Mouse (Mus musculus) hindbrain, embryonic 13.5 days (tissue): Measurements from ENCODE around the gene Hist1h1d. TPM values are rescaled to one million over a fixed set of nuclear protein-coding genes. Genes with fewer than 3 reads are reported as not detected.
"Not testable (repeated sequence)": the region's sequence is repeated elsewhere in the genome, so short reads cannot be mapped to it uniquely, and the experiment has no call there.

ENCODE experiments used
- ATAC-seq: fragments of 200-750 bp; cut with Nextera tagmentation; 2 replicates; pipeline ENCODE4 v1.8.0; 2017; ENCODE audit warnings: moderate TSS enrichment; ENCODE audit not compliant: low FRiP score
- H3K27ac ChIP-seq: fragments of 300-500 bp; sonication (generic); 2 replicates; pipeline ENCODE4 v1.5.1; 2015; ENCODE audit warnings: inconsistent platforms, mild to moderate bottlenecking, moderate library complexity
- H3K27me3 ChIP-seq: fragments of 300-500 bp; sonication (generic); 2 replicates; pipeline ENCODE4 v1.6.1; 2015; ENCODE audit warnings: mild to moderate bottlenecking, inconsistent platforms
- H3K36me3 ChIP-seq: fragments of 300-500 bp; sonication (generic); 2 replicates; pipeline ENCODE4 v1.6.1; 2015; ENCODE audit warnings: mild to moderate bottlenecking, inconsistent platforms
- H3K4me1 ChIP-seq: fragments of 300-500 bp; sonication (generic); replicated peaks from 2 replicates; pipeline ENCODE4 v1.6.1; 2015; ENCODE audit warnings: inconsistent platforms
- H3K4me2 ChIP-seq: fragments of 300-500 bp; sonication (generic); 2 replicates; pipeline ENCODE4 v1.6.1; 2015; ENCODE audit warnings: inconsistent platforms, mild to moderate bottlenecking, moderate library complexity
- H3K4me3 ChIP-seq: fragments of 300-500 bp; sonication (generic); 2 replicates; pipeline ENCODE4 v1.5.1; 2015; ENCODE audit warnings: mild to moderate bottlenecking, inconsistent platforms
- H3K9ac ChIP-seq: fragments of 300-500 bp; sonication (generic); 2 replicates; pipeline ENCODE4 v1.6.1; 2015; ENCODE audit warnings: mild to moderate bottlenecking, inconsistent platforms
- H3K9me3 ChIP-seq: fragments of 300-500 bp; sonication (generic); 2 replicates; pipeline ENCODE4 v1.6.1; 2016; ENCODE audit warnings: inconsistent platforms
- WGBS: fragments of 180-500 bp; shearing (Covaris S2); methylation state at CpG from one replicate; pipeline ENCODE4 v1.1.7; 2015; 5-methylcytosine and 5-hydroxymethylcytosine counted together
- polyA plus RNA-seq: library from polyadenylated mRNA; unstranded; fragments of >200 nt; fragmentation: Nextera tagmentation; extraction: Ambion mirVana; gene quantifications from 2 replicates; pipeline ENCODE4 v1.2.1, GENCODE M21; 2015

The Hist1h1d gene
- polyA plus RNA-seq, 1 experiment from 2014 or later = 0.10 TPM

- H3K27me3 ChIP-seq = no peaks in the 10 kb centered on the region
- H3K4me1 ChIP-seq = peaks cover 14% of the 10 kb centered on the region
- H3K36me3 ChIP-seq = no peaks in the 10 kb centered on the region
- no peak for ATAC-seq
- 97% methylated on average over 3 of the region's 3 CpGs for WGBS
- H3K27ac ChIP-seq = no peak overlapping the region
- H3K9ac ChIP-seq = no peak overlapping the region
- no peaks in the 10 kb centered on the region for H3K9me3 ChIP-seq
- no peak overlapping the region for H3K4me2 ChIP-seq
- H3K4me3 ChIP-seq = no peak overlapping the region
These were observed 11.6 kb upstream of the Hist1h1d start for GRCm38 (mm10) chr13:23541497-23541896.

- 6% methylated on average over 3 of the region's 3 CpGs for WGBS
- ATAC-seq, H3K36me3 ChIP-seq, H3K4me1 ChIP-seq, H3K9me3 ChIP-seq, H3K27me3 ChIP-seq: not testable (repeated sequence)
- Histone ChIP-seq H3K4me3 (peak overlapping the region; percentile 46), H3K4me2 (peak overlapping the region; percentile 73), H3K27ac (0 out of 2 replicates have a peak overlapping the region, but pooled peaks have one; percentile 67), H3K9ac (peak overlapping the region; percentile 67)
These were observed 10.7 kb upstream of the Hist1h1d start for GRCm38 (mm10) chr13:23542225-23542980.

- ATAC-seq = peak; percentile 89
- not testable (repeated sequence) for H3K36me3 ChIP-seq, H3K9me3 ChIP-seq, H3K27me3 ChIP-seq, H3K4me1 ChIP-seq
- Histone ChIP-seq H3K27ac (peak within 1 kb of the TSS; percentile 79), H3K4me2 (peak within 1 kb of the TSS; percentile 73), H3K9ac (peak within 1 kb of the TSS; percentile 67), H3K4me3 (peak within 1 kb of the TSS; percentile 49)
- under 1% methylated on average over 40 of the region's 42 CpGs for WGBS
These were observed 10.0 kb upstream of the Hist1h1d start, which contains the start of gene Hist1h2bh for GRCm38 (mm10) chr13:23542999-23543607. Gene Hist1h2bh (minus strand): TSS chr13:23543392.

GRCm38 (mm10) chr13:23543965-23544786 lies 8.9 kb upstream of the Hist1h1d start, which contains the start of gene Hist1h3f:
Gene Hist1h3f (plus strand): TSS chr13:23544052.
- Histone ChIP-seq H3K4me3 (peak within 1 kb of the TSS; percentile 49), H3K4me1 (peaks cover 9% of the 10 kb centered on the region; the same call in 1 of the 2 replicates), H3K27ac (peak within 1 kb of the TSS; percentile 93), H3K9me3 (no peaks in the 10 kb centered on the region), H3K36me3 (no peaks in the 10 kb centered on the region), H3K27me3 (no peaks in the 10 kb centered on the region), H3K4me2 (peak within 1 kb of the TSS; percentile 73), H3K9ac (peak within 1 kb of the TSS; percentile 73)
- ATAC-seq = peak; percentile 97
- under 1% methylated on average over 28 of the region's 45 CpGs for WGBS

- Histone ChIP-seq H3K27ac (peak overlapping the region; percentile 93), H3K4me2 (peak overlapping the region; percentile 68), H3K4me3 (peak overlapping the region; percentile 49), H3K9ac (peak overlapping the region; percentile 73)
- not testable (repeated sequence) for H3K36me3 ChIP-seq, H3K27me3 ChIP-seq, ATAC-seq, H3K4me1 ChIP-seq, H3K9me3 ChIP-seq
- 0% methylated on average over 13 of the region's 14 CpGs for WGBS
These were observed 8.3 kb upstream of the Hist1h1d start for GRCm38 (mm10) chr13:23544787-23545120.

GRCm38 (mm10) chr13:23546694-23547093 lies 6.4 kb upstream of the Hist1h1d start:
- 80% methylated on average over 5 of the region's 5 CpGs for WGBS
- Histone ChIP-seq H3K27ac (no peak overlapping the region), H3K27me3 (no peaks in the 10 kb centered on the region), H3K9ac (no peak overlapping the region), H3K4me3 (no peak overlapping the region), H3K36me3 (no peaks in the 10 kb centered on the region), H3K9me3 (no peaks in the 10 kb centered on the region), H3K4me1 (peaks cover 16% of the 10 kb centered on the region), H3K4me2 (no peak overlapping the region)
- ATAC-seq = no peak

GRCm38 (mm10) chr13:23550761-23551145 lies 2.3 kb upstream of the Hist1h1d start:
- H3K9me3 ChIP-seq = no peaks in the 10 kb centered on the region
- peaks cover 28% of the 10 kb centered on the region for H3K4me1 ChIP-seq
- H3K9ac ChIP-seq = peak overlapping the region; percentile 69
- no peaks in the 10 kb centered on the region for H3K27me3 ChIP-seq
- WGBS = 7% methylated on average over 3 of the region's 3 CpGs
- H3K27ac ChIP-seq = peak overlapping the region; percentile 92
- no peak for ATAC-seq
- H3K36me3 ChIP-seq = no peaks in the 10 kb centered on the region
- H3K4me3 ChIP-seq = peak overlapping the region; percentile 46
- H3K4me2 ChIP-seq = peak overlapping the region; percentile 64

- H3K36me3 ChIP-seq, H3K27me3 ChIP-seq, H3K9me3 ChIP-seq: not testable (repeated sequence)
- peak; percentile 92 for ATAC-seq
- under 1% methylated on average over 47 of the region's 47 CpGs for WGBS
- Histone ChIP-seq H3K4me3 (peak within 1 kb of the TSS; percentile 46), H3K27ac (peak within 1 kb of the TSS; percentile 92), H3K4me2 (peak within 1 kb of the TSS; percentile 64), H3K4me1 (peaks cover 28% of the 10 kb centered on the region), H3K9ac (peak within 1 kb of the TSS; percentile 69)
These were observed 1.8 kb upstream of the Hist1h1d start, which contains the start of gene Hist1h4f for GRCm38 (mm10) chr13:23551146-23551834. Gene Hist1h4f (minus strand): TSS chr13:23551648.

GRCm38 (mm10) chr13:23551931-23552914 lies 839 bp upstream of the Hist1h1d start:
- no peaks in the 10 kb centered on the region for H3K27me3 ChIP-seq
- H3K9ac ChIP-seq = peak overlapping the region; percentile 69; the same call in 1 of the 2 replicates
- ATAC-seq = no peak
- H3K4me2 ChIP-seq = peak overlapping the region; percentile 64
- H3K36me3 ChIP-seq = no peaks in the 10 kb centered on the region
- H3K9me3 ChIP-seq = no peaks in the 10 kb centered on the region
- peaks cover 32% of the 10 kb centered on the region for H3K4me1 ChIP-seq
- H3K27ac ChIP-seq = peak overlapping the region; percentile 92
- peak overlapping the region; percentile 46 for H3K4me3 ChIP-seq
- WGBS = 53% methylated on average over 8 of the region's 8 CpGs

- 22% methylated on average over 9 of the region's 9 CpGs for WGBS
- Histone ChIP-seq H3K27ac (peak overlapping the region; percentile 93; the same call in 1 of the 2 replicates), H3K4me3 (peak overlapping the region; percentile 53), H3K36me3 (no peaks in the 10 kb centered on the region), H3K4me1 (peaks cover 32% of the 10 kb centered on the region), H3K9ac (peak overlapping the region; percentile 80), H3K27me3 (no peaks in the 10 kb centered on the region), H3K9me3 (no peaks in the 10 kb centered on the region), H3K4me2 (peak overlapping the region; percentile 99)
- no peak for ATAC-seq
These were observed 1.3 kb downstream of the Hist1h1d start for GRCm38 (mm10) chr13:23554393-23554792.
